ENCODE assay signal across 27 mouse cellular contexts in genomic region chr4:99252957-99253356, GRCm38 (mm10). TPM values are rescaled to one million over a fixed set of nuclear protein-coding genes. Genes with fewer than 3 reads are reported as not detected.
A peak's percentile ranks its signal among the peaks of the same experiment; 100 is the strongest.
DNase-seq lines count a peak whose midpoint lies in the region; ATAC-seq and TF ChIP-seq lines count a peak whose summit lies in the region.
"Had no signal": no experiment of that assay in that cellular context is flagged by ENCODE, and none has a peak within 500 bp of the region (broad histone marks: within the 10 kb centered on the region; RNA-seq: fewer than 3 reads in every experiment).

No protein-coding gene starts in this region.

- no peaks in the 10 kb centered on the region for H3K79me2 ChIP-seq in MEL (ENCODE audit: control insufficient read depth, insufficient read depth, low read length, poor library complexity)

- H3K4me2 ChIP-seq in intestine, embryonic 15.5 days (replicated peaks): no peak overlapping the region
- no peak overlapping the region for H3K4me2 ChIP-seq in intestine, postnatal 0 days (replicated peaks; ENCODE audit: low read depth)
- no peak overlapping the region for H3K4me2 ChIP-seq in forebrain, postnatal 0 days (ENCODE audit: low read depth)
- H3K4me2 ChIP-seq: embryonic facial prominence, embryonic 13.5 days; embryonic facial prominence, embryonic 15.5 days; forebrain, embryonic 12.5 days had no signal

- ATAC-seq in intestine, embryonic 15.5 days: peak; percentile 24
- ATAC-seq in intestine, postnatal 0 days: no peak
- ATAC-seq in forebrain, postnatal 0 days: no peak
- ATAC-seq: CD4-positive, CD25-positive, alpha-beta regulatory T cell, adult 4 months; forebrain, embryonic 14.5 days; forebrain, embryonic 16.5 days had no signal

- no peak for DNase-seq in MEL (ENCODE audit: low read depth, low spot score)
- no peak for DNase-seq in thymus, adult 2 months
- DNase-seq in forebrain, postnatal 0 days: no peak
- DNase-seq: adrenal gland, adult 2 months; adrenal gland, postnatal 10 days; adrenal gland, postnatal 25 days; B cell, adult 2 months; cerebellum, adult 11 months; cerebellum, adult 18-20 months; cerebellum, adult 8-10 months; cerebellum, adult 9-11 months; cerebellum, postnatal 14 days; cerebellum, postnatal 36 days; embryo, embryonic 11 days had no signal

- H3K27me3 ChIP-seq in intestine, embryonic 15.5 days (replicated peaks): no peaks in the 10 kb centered on the region
- H3K27me3 ChIP-seq in intestine, postnatal 0 days (replicated peaks; ENCODE audit: control insufficient read depth, insufficient read depth, low read length): no peaks in the 10 kb centered on the region
- H3K27me3 ChIP-seq in MEL (ENCODE audit: control insufficient read depth in 1 of 2, insufficient read depth in 2 of 2, low read length in 2 of 2): no peaks in the 10 kb centered on the region
- H3K27me3 ChIP-seq in thymus, adult 2 months (ENCODE audit: control insufficient read depth, insufficient read depth, low read length): no peaks in the 10 kb centered on the region
- H3K27me3 ChIP-seq in forebrain, postnatal 0 days (ENCODE audit: insufficient read depth, low read length): no peaks in the 10 kb centered on the region
- H3K27me3 ChIP-seq: CH12.LX; embryonic facial prominence, embryonic 13.5 days; embryonic facial prominence, embryonic 15.5 days; forebrain, embryonic 12.5 days had no signal

- no peaks in the 10 kb centered on the region for H3K4me1 ChIP-seq in intestine, embryonic 15.5 days (replicated peaks)
- H3K4me1 ChIP-seq in intestine, postnatal 0 days (replicated peaks; ENCODE audit: control insufficient read depth, insufficient read depth, low read length): no peaks in the 10 kb centered on the region; the same call in 1 of the 2 replicates
- peaks cover 0 to 5% of the 10 kb centered on the region in 2 experiments; a peak in 2 of 4 replicates for H3K4me1 ChIP-seq in MEL (ENCODE audit: control insufficient read depth in 1 of 2, insufficient read depth in 2 of 2, low read length in 2 of 2)
- H3K4me1 ChIP-seq in thymus, adult 2 months (replicated peaks; ENCODE audit: control insufficient read depth, insufficient read depth, low read length): no peaks in the 10 kb centered on the region
- H3K4me1 ChIP-seq in forebrain, postnatal 0 days (ENCODE audit: insufficient read depth): no peaks in the 10 kb centered on the region
- H3K4me1 ChIP-seq: embryonic facial prominence, embryonic 13.5 days; embryonic facial prominence, embryonic 15.5 days; forebrain, embryonic 10.5 days; forebrain, embryonic 12.5 days had no signal

- H3K36me3 ChIP-seq in intestine, embryonic 15.5 days: no peaks in the 10 kb centered on the region
- no peaks in the 10 kb centered on the region; the same call in 1 of the 2 replicates for H3K36me3 ChIP-seq in intestine, postnatal 0 days (ENCODE audit: control insufficient read depth, insufficient read depth)
- H3K36me3 ChIP-seq in MEL (ENCODE audit: control insufficient read depth in 1 of 2, insufficient read depth in 2 of 2, low read length in 2 of 2): peaks cover 0 to 7% of the 10 kb centered on the region in 2 experiments; a peak in 2 of 4 replicates
- no peaks in the 10 kb centered on the region for H3K36me3 ChIP-seq in thymus, adult 2 months (ENCODE audit: control insufficient read depth, insufficient read depth, low read length)
- peaks cover 10% of the 10 kb centered on the region; the same call in 1 of the 2 replicates for H3K36me3 ChIP-seq in forebrain, postnatal 0 days (ENCODE audit: insufficient read depth)
- H3K36me3 ChIP-seq: forebrain, embryonic 12.5 days; G1E had no signal

- no peak for TF ChIP-seq CTCF in intestine, postnatal 0 days (IDR thresholded peaks at IDR 0.05; ENCODE audit: low read depth)
- no peak for TF ChIP-seq CTCF in MEL (IDR thresholded peaks at IDR 0.05 in 2 of 3, conservative IDR thresholded peaks at IDR 0.05 in 1 of 3; ENCODE audit: control insufficient read depth in 1 of 3, insufficient read depth in 1 of 3, low read depth in 2 of 3, low read length in 3 of 3, poor library complexity in 1 of 3, severe bottlenecking in 1 of 3)
- no peak for TF ChIP-seq CTCF in thymus, adult 2 months (IDR thresholded peaks at IDR 0.05; ENCODE audit: borderline replicate concordance, control insufficient read depth, extremely low read depth, insufficient read depth, low read length, poor library complexity)
- TF ChIP-seq CTCF in forebrain, postnatal 0 days (IDR thresholded peaks at IDR 0.05; ENCODE audit: low read depth): no peak

- no peak for TF ChIP-seq RAD21 in MEL (IDR thresholded peaks at IDR 0.05; ENCODE audit: low read depth, low read length)

- TF ChIP-seq POLR2A in MEL (IDR thresholded peaks at IDR 0.05; ENCODE audit: control insufficient read depth in 1 of 2, insufficient read depth in 1 of 2, low read depth in 1 of 2, low read length in 2 of 2, poor library complexity in 1 of 2): no peak
- TF ChIP-seq POLR2A in thymus, adult 2 months (IDR thresholded peaks at IDR 0.05; ENCODE audit: control insufficient read depth, extremely low read depth, insufficient read depth, low read length, poor library complexity): no peak

- TF ChIP-seq EP300 in MEL (IDR thresholded peaks at IDR 0.05; ENCODE audit: low read depth in 1 of 2, low read length in 2 of 2): peak; percentile 29 to 39; a peak in 1 of 4 replicates

- H3K9ac ChIP-seq in intestine, embryonic 15.5 days: no peak overlapping the region
- no peak overlapping the region for H3K9ac ChIP-seq in intestine, postnatal 0 days (ENCODE audit: low read depth, low read length)
- no peak overlapping the region for H3K9ac ChIP-seq in MEL (ENCODE audit: control insufficient read depth, low read depth, low read length, poor library complexity, severe bottlenecking)
- no peak overlapping the region for H3K9ac ChIP-seq in forebrain, postnatal 0 days
- H3K9ac ChIP-seq: embryonic facial prominence, embryonic 13.5 days; embryonic facial prominence, embryonic 15.5 days; forebrain, embryonic 12.5 days had no signal

- H3K4me3 ChIP-seq in intestine, embryonic 15.5 days (replicated peaks): no peak overlapping the region
- H3K4me3 ChIP-seq in intestine, postnatal 0 days (ENCODE audit: low read depth, low read length): no peak overlapping the region
- H3K4me3 ChIP-seq in MEL (ENCODE audit: control insufficient read depth in 1 of 2, insufficient read depth in 1 of 2, low read depth in 2 of 2, low read length in 2 of 2): no peak overlapping the region
- no peak overlapping the region for H3K4me3 ChIP-seq in thymus, adult 2 months (ENCODE audit: control insufficient read depth, insufficient read depth, low read length)
- no peak overlapping the region for H3K4me3 ChIP-seq in forebrain, postnatal 0 days (ENCODE audit: low read depth, low read length)
- H3K4me3 ChIP-seq: embryonic facial prominence, embryonic 13.5 days; embryonic facial prominence, embryonic 15.5 days; erythroblast, embryonic 14.5 days; forebrain, embryonic 10.5 days; forebrain, embryonic 12.5 days had no signal

- H3K9me3 ChIP-seq in intestine, embryonic 15.5 days: no peaks in the 10 kb centered on the region
- H3K9me3 ChIP-seq in intestine, postnatal 0 days (ENCODE audit: control insufficient read depth): no peaks in the 10 kb centered on the region
- no peaks in the 10 kb centered on the region for H3K9me3 ChIP-seq in MEL (replicated peaks; ENCODE audit: insufficient read depth, low read length)
- H3K9me3 ChIP-seq in forebrain, postnatal 0 days (ENCODE audit: low read length): no peaks in the 10 kb centered on the region
- H3K9me3 ChIP-seq: embryonic facial prominence, embryonic 13.5 days; embryonic facial prominence, embryonic 15.5 days; forebrain, embryonic 10.5 days; forebrain, embryonic 12.5 days had no signal

- WGBS in intestine, embryonic 15.5 days: 83% methylated on average over 11 of the region's 11 CpGs
- WGBS in intestine, postnatal 0 days: 63% methylated on average over 11 of the region's 11 CpGs
- WGBS in thymus, adult 2 months: 94% methylated on average over 11 of the region's 11 CpGs
- 95% methylated on average over 11 of the region's 11 CpGs for WGBS in forebrain, postnatal 0 days

- H3K27ac ChIP-seq in intestine, embryonic 15.5 days: no peak overlapping the region
- no peak overlapping the region for H3K27ac ChIP-seq in intestine, postnatal 0 days (ENCODE audit: low read depth, low read length)
- peak overlapping the region; percentile 5; the same call in 1 of the 2 replicates for H3K27ac ChIP-seq in MEL (ENCODE audit: control insufficient read depth, low read depth, low read length)
- H3K27ac ChIP-seq in thymus, adult 2 months (ENCODE audit: control insufficient read depth, insufficient read depth, low read length): no peak overlapping the region
- H3K27ac ChIP-seq in forebrain, postnatal 0 days (ENCODE audit: low read depth, low read length): no peak overlapping the region
- H3K27ac ChIP-seq: embryonic facial prominence, embryonic 13.5 days; embryonic facial prominence, embryonic 15.5 days; forebrain, embryonic 10.5 days; forebrain, embryonic 12.5 days had no signal

TF ChIP-seq in MEL, 35 proteins besides CTCF, POLR2A, EP300 and RAD21 (continues in another document):
- TF ChIP-seq ELF1 (IDR thresholded peaks at IDR 0.05; ENCODE audit: low read depth, low read length) (no peak), MXI1 (IDR thresholded peaks at IDR 0.05; ENCODE audit: low read depth, low read length) (no peak), BHLHE40 (IDR thresholded peaks at IDR 0.05; ENCODE audit: borderline replicate concordance, low read depth, low read length) (no peak), TBP (IDR thresholded peaks at IDR 0.05; ENCODE audit: low read depth, low read length) (no peak), SIN3A (IDR thresholded peaks at IDR 0.05; ENCODE audit: low read length) (no peak)

RNA-seq across cellular contexts. Expression of gene Gm12689, which starts 42.7 kb away (rescaled TPM):
- 0.20 and 0.40 TPM in 2 replicates for polyA plus RNA-seq in intestine, embryonic 15.5 days (2015; fragmentation: Nextera tagmentation; extraction: Ambion mirVana)
- 0.22 and 0.33 TPM in 2 replicates for polyA plus RNA-seq in intestine, postnatal 0 days (2015; fragmentation: Nextera tagmentation; extraction: Ambion mirVana)
- total RNA-seq in MEL (2012; rRNA removed): not detected in 2 replicates
- polyA plus RNA-seq in MEL (2012; ENCODE audit: insufficient read depth in 1 of 2, insufficient read length in 2 of 2, low read depth in 1 of 2, low replicate concordance in 2 of 2, missing spikeins in 1 of 2): under 1 TPM in 1 of 2 experiments, not detected in 1; 0.10 TPM
- 0.11 TPM in 1 of 2 replicates, not detected in the other for polyA plus RNA-seq in thymus, adult 2 months (2012; rRNA removed)
- total RNA-seq in forebrain, postnatal 0 days (2014; rRNA removed): not detected in 2 replicates
- polyA plus RNA-seq in forebrain, postnatal 0 days (2015; fragmentation: Nextera tagmentation; extraction: Ambion mirVana): 0.10 and 0.18 TPM in 2 replicates
- total RNA-seq: CH12.LX, G1E had no signal
- polyA plus RNA-seq: embryonic facial prominence, embryonic 11.5 days; erythroblast, embryonic 14.5 days; G1E had no signal

RNA-seq across cellular contexts. Expression of gene Atg4c, which starts 59.2 kb away (rescaled TPM):
- 14.4 and 14.6 TPM in 2 replicates for polyA plus RNA-seq in intestine, embryonic 15.5 days (2015; fragmentation: Nextera tagmentation; extraction: Ambion mirVana)
- 12.2 and 13.4 TPM in 2 replicates for polyA plus RNA-seq in intestine, postnatal 0 days (2015; fragmentation: Nextera tagmentation; extraction: Ambion mirVana)
- 1.2 and 1.9 TPM in 2 replicates for total RNA-seq in MEL (2012; rRNA removed)
- polyA plus RNA-seq in MEL (2012; ENCODE audit: insufficient read depth in 1 of 2, insufficient read length in 2 of 2, low read depth in 1 of 2, low replicate concordance in 2 of 2, missing spikeins in 1 of 2): 1 to 10 TPM in 1 of 2 experiments, not detected in 1; 2.3 TPM
- polyA plus RNA-seq in thymus, adult 2 months (2012; rRNA removed): 0.80 and 0.83 TPM in 2 replicates
- total RNA-seq in forebrain, postnatal 0 days (2014; rRNA removed): 9.7 and 12.2 TPM in 2 replicates
- polyA plus RNA-seq in forebrain, postnatal 0 days (2015; fragmentation: Nextera tagmentation; extraction: Ambion mirVana): 8.8 and 14.4 TPM in 2 replicates
- total RNA-seq: CH12.LX, G1E had no signal
- polyA plus RNA-seq: G1E had no signal
